Mouse (Mus musculus) heart, postnatal 25 days (tissue): ENCODE results near the gene Pdlim7. TPM values are rescaled to one million over a fixed set of nuclear protein-coding genes. Genes with fewer than 3 reads are reported as not detected.

ENCODE experiments used
- DNase-seq: peaks from one replicate; pipeline ENCODE4 v3.0.0; 2022; ENCODE audit warnings: low spot score
- intact Hi-C: fragments of 180-260 bp; cut with DNase I; formaldehyde crosslinking; loops from one replicate; pipeline ENCODE4 v1.15.1; 2025
- total RNA-seq, 2 experiments: library from RNA; stranded (reverse); gene quantifications; 2 replicates each; pipeline ENCODE4 v1.2.3; 2021

The Pdlim7 gene
- total RNA-seq, 2 experiments from 2014 or later: 65.2 to 67.7 TPM

DNA sequence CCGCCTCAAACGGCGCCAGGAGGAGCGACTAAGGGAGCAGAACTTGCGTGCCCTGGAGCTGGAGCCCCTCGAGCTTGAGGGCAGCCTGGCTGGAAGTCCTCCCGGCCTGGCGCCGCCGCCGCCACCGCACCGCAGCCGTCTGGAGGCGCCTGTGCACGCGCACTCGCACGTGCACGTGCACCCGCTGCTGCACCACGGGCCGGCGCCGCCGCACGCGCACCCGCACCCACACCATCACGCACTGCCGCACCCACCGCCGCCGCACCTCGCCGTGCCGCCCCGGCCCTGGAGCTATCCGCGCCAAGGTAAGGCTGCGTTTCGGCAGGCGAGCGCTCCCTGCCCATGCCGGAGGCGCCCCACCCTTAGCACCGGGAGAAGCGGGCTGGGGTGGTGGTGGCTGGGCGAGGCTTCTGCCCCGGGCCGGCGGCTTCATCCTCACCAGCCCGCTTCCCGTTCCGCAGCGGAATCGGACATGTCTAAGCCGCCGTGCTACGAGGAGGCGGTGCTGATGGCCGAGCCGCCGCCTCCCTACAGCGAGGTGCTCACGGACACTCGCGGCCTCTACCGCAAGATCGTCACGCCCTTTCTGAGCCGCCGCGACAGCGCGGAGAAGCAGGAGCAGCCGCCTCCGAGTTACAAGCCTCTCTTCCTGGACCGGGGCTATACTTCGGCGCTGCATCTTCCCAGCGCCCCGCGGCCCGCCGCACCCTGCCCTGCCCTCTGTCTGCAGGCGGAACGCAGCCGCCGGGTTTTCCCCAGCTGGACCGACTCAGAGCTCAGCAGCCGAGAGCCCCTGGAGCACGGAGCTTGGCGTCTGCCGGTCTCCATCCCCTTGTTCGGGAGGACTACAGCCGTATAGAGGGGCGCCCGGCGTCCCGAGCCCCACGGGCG lies 41.1 kb downstream of the Pdlim7 start:
- no peak for DNase-seq
- intact Hi-C loops: no loop called here

DNA sequence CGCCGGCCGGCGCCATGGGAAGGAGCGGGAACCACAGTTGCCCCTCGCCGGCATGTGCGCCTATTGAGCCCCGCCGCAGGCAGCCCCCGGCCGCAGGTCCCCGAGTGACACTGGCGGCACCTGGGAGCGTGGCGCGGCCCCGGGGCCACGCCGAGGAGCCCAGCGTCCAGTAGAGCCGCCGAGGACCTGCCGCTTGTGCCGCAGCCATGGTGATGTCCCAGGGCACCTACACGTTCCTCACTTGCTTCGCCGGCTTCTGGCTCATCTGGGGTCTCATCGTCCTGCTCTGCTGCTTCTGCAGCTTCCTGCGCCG lies 41.7 kb downstream of the Pdlim7 start:
- DNase-seq: no peak
- intact Hi-C loops: loop anchor here (1.0 to 2.0 kb wide), 3 partner anchors 25 to 53 kb away; partner anchors contain the start of gene Pdlim7

DNA sequence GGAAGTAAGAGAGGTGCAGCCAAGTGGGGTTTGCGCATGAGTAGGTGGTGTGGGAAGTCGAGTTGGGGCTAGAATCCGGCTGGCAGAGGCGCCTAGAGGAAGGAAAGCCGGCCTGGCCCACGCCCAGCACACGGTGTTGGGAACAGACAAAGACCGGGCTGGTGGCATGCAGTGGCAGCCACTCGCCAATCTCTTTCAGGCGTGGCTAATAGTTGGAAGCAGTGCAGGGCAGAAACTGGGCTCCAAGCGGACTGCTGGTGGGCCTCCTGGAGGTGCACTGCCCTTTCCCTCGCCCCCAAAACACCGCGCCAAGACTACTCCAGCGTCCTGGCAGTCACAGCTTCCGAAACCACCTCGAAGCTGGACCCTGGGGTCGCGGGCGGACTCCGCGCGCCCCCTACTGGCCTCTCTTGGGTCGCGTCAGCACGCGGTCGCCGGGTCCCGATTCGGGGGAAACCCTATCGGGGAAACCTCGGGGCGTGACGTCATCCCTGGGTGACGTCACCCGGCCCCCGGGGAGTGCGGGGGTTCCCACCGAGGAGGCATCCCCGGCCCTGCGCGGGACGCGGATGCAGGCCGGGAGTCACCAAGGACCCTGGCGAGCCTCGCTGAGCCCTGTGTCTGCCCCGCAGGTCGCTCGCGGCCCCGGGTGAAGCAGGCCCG lies 42.2 kb downstream of the Pdlim7 start:
- intact Hi-C loops: loop anchor here (1.0 to 2.0 kb wide), 3 partner anchors 24 to 53 kb away; partner anchors contain the start of gene Pdlim7
- DNase-seq: peak; percentile 77

DNA sequence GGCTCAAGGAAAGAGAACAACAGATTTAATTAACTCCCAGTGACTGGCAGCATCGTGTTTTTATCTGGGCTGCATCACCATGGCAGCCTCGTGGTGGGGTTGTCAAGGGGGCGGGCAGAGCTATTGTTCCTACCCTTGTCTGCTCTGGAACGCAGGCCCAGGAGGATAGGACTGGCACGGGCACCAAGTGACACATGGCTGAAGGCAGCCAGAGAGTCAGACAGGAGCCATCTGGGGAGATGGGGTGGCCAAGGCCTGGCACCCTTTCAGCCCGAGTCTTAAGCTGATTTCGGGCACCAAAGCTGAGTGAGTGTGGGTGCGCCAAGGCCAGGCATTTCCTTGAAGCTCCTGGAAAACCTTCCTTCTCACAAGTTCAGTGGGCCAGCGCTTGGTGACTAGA lies 43.1 kb downstream of the Pdlim7 start:
- no peak for DNase-seq
- intact Hi-C loops: loop anchor here (2.0 kb wide), 2 partner anchors 24 to 42 kb away; partner anchors contain the start of gene Pdlim7

DNA sequence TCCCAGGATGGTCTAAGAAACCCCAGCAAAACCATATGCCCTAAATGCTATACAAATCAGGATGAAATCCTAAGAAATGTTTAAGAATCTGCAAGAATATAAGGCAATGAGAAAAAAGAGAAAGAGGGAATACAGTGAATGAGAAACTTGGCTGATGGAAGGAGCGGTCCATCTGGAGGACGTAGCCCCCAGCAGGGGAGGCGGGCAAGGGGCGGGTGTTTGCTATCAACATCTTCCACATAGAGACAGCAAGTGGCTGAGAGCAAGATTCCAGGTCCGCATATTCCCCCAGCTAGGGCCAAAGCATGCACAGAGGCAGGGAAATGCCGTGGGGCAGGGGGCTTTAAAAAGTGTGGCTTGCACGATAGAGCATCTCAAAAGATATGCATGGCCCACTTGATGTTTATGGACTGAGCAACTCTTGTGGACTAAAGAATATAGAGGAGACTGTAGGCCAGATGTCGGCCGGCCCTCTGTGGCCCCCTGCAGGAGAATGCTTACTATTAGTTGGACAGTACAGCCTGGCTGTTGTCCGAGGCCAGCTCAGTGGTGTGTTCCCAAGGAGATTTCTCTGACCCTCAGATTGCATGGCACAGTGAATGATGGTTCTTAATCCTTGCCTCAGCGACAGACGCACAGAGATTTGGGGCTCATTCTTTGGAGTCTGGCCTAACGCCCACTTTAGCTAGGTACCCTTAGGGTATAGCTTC lies 44.5 kb downstream of the Pdlim7 start:
- intact Hi-C loops: loop anchor here (1.0 kb wide), 1 partner anchor 48 kb away; no protein-coding TSS in a partner anchor
- DNase-seq: no peak

DNA sequence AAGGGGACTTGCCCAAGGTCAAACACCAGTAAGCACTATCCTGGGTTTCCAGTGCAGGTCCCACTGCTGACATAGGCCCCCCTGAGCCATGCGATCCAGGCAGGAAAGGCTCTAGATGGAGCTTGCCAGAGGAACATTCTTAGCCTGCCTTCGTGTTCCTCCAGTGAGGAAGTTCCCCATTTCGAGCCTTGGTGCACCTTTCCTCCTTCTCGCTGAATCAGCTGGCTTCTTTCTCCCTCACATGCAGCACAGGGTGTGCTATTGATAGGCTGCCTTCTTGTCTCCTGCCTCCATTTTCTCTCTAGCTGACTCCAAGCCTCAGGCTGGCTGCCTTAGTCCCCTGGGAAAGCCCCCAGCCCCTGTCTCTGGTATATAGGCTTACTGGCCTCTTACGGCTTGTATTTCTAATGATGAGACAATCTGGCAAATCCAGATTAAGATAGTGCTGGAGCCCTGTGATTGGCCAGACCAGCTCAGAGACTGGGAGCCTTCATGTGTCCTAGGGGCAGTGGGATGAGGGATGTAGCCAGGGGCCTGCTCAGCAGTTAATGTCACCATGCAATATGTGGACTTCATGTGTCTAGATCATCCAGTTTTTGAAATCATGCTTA lies 47.5 kb downstream of the Pdlim7 start:
- no peak for DNase-seq
- intact Hi-C loops: no loop called here

- intact Hi-C loops: no loop called here
- DNase-seq: no peak
Observed at GRCm38 (mm10) chr13:55465184-55465583, 48.3 kb downstream of the Pdlim7 start.

DNA sequence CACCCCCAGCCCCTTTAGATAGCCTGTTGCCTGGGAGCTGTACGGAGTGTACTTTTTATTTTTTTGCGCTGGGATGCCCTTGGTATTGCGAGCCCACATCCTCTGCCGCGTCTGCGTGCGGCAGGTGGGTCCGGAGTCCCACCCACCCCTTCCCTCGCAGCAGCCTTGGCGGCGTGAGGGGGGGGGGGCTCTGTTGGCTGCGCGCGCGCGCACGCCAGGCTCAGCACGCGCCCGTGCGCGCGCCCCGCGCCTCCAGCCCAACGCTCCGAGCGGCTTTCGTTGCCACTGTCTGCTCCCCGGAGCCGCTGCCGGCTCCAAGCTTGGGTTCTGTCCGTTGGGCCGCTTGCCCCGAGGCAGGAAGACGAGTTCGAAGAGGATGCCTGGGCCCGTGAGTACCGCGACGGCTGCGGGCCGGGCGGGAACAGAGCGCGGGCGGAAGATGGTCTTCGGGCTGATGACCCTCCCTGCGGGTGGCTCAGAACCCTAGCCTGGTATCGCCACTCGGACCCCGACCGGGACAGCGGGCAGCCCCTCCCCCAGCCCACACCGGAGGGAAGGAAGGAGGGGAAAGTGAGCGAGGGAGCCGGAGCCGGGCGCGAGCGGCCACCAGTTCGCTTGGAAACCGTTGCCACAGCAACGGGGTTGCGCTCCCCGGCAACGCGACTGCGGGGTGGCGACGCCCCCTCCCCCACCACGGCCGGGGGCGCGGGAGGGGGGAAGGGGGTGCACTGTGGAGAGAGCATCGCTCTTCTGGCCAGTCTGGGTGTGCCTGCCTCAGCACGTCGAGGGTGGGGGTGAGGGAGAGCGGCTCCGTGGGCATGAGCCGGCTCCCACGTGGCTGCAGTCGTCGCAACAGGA lies 49.2 kb downstream of the Pdlim7 start, which contains the start of gene Prr7:
Gene Prr7, plus strand, starts transcription at position 241 of the 858 bp plus-strand sequence.
- DNase-seq: no peak
- intact Hi-C loops: no loop called here

DNA sequence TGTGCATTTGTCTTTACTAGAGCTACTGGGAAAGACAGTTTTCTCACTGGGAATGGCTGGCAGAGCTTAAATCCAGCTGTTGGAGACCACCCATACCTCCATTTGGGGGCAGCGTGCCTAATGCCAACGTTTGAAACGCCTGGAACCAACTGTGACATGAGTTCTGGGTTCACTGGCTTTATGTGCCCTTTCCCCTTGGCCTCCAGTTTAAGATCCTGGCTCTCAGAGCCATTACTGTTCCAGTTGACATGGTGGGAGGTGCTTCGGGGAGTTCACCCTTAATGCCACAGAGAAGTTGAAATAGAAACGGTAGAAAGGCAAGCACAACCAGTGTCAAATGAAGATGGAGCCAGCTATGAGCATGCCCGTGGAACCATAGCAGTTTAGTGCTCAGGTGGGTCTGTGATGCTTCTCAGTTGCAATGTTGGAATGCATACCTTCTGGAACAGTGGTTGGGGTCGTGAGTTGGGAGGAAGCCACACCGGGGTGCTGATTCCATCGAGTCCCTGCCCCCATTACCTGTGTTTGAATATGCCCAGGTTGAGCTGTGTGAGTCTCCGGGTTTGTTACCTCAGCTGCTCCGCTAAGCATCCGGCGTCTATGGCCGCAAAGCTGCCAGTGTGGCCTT lies 50.0 kb downstream of the Pdlim7 start:
- intact Hi-C loops: no loop called here
- DNase-seq: no peak

DNA sequence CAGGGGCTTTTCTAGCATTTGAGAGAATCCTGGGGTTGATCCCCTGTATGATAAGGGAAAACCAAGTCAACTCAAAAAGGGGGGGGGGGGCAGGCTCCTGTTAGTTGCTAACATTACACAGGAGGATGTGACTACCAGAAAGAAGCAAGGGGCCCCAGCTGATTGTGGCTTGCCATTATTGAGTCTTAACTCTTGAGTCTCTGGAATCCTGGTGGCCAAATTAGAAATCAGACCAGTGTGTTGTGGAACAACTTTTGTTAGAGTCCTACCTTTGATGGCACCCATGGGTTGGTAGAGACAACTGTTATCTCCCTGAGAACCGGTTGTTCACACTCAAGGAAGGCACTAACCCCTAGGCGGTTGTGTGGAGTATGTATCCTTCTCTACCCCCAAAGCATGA lies 50.5 kb downstream of the Pdlim7 start:
- intact Hi-C loops: no loop called here
- no peak for DNase-seq

DNA sequence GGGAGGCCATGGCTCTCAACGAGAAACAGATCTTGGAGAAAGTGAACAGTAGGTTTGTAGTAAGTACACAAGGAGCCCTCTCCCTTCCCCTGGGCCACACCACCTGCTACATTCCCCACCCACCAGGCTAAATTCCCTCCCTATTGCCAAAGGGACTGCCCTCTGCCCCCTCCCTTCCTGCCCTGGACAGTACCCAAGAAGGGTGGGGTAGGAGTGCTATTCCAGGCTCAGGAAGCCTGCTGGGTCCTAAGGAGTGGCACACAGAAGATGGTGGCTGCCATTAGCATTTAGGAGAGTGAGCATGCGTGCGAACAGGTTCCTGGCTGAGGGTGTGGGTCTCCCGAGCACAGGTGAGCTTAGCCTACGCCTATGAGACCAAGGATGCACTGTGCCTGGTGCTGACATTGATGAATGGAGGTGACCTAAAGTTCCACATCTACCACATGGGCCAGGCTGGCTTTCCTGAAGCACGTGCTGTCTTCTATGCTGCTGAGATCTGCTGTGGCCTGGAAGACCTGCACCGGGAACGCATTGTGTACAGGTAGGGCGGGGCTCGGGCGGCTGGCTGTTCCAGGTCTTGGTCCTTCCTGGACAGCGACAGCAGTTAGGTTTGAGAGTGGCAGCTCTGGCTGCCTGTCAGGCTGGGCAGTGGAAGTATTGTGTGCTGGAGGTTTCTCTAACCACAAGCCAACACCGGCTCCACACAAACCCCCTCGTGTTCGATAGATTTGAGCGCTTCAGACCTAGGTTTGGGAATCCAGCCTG lies 61.5 kb downstream of the Pdlim7 start:
- DNase-seq: no peak

GRCm38 (mm10) chr13:55451296-55451695 lies 62.2 kb downstream of the Pdlim7 start:
- DNase-seq: no peak
- intact Hi-C loops: no loop called here

More for the DNA sequence above, 61.5 kb downstream of the Pdlim7 start:
- intact Hi-C loops: no loop called here

GRCm38 (mm10) chr13:55450511-55450980 lies 62.9 kb downstream of the Pdlim7 start:
- intact Hi-C loops: no loop called here
- peak; percentile 70 for DNase-seq

- DNase-seq: no peak
- intact Hi-C loops: no loop called here
Observed at GRCm38 (mm10) chr13:55449679-55450441, 63.6 kb downstream of the Pdlim7 start.

GRCm38 (mm10) chr13:55449205-55449604 lies 64.3 kb downstream of the Pdlim7 start:
- intact Hi-C loops: no loop called here
- DNase-seq: no peak

DNA sequence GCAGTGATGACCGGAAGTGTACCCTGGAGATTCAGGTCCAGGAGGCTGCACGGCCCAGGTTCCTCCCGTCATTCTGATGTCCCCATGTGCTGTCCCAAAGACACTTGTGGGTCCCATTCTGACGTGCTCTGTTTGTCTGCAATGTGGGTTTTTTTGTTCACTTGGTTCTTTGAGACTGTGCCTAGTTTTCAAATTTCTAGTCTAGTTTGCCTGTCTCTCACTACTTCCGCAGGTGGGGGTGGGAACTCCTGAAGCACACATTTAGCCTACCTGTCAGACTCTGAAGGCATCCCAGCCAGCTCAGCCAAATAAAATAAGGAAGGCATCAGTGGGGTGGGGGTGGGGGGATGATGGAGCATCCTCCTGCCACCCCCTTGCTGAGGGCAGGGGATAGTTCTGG lies 65.3 kb downstream of the Pdlim7 start:
- intact Hi-C loops: no loop called here
- DNase-seq: no peak

- DNase-seq: no peak
Observed at GRCm38 (mm10) chr13:55447543-55447943, 65.9 kb downstream of the Pdlim7 start.

More at GRCm38 (mm10) chr13:55447543-55447943, 65.9 kb downstream of the Pdlim7 start:
- intact Hi-C loops: loop anchor here (2.0 kb wide), 1 partner anchor 23 kb away; no protein-coding TSS in a partner anchor
